12 mouse cellular contexts compared by ENCODE assay signal in genomic region chr11:43989911-43990430, GRCm38 (mm10).
DNase-seq lines count a peak whose midpoint lies in the region.
"Had no signal": no experiment of that assay in that cellular context is flagged by ENCODE, and none has a peak within 500 bp of the region (broad histone marks: within the 10 kb centered on the region; RNA-seq: fewer than 3 reads in every experiment).

No protein-coding gene starts in this region.

- peak; percentile 15 to 19 for DNase-seq in heart, postnatal 10 days
- no peak for DNase-seq in heart, adult 8-10 months (ENCODE audit: low spot score)
- DNase-seq in ovary, adult 18-20 months (ENCODE audit: low spot score): peak; percentile 33
- DNase-seq in ovary, postnatal 14 days (ENCODE audit: low spot score): no peak
- peak; percentile 72 for DNase-seq in adrenal gland, adult 2 months
- peak; percentile 33 for DNase-seq in adrenal gland, postnatal 25 days
- no peak for DNase-seq in embryo, embryonic 10 days (ENCODE audit: low spot score)
- DNase-seq: cerebellum, adult 9-10 months; gastrocnemius, postnatal 25 days; heart, postnatal 4 days; liver, postnatal 0 days; lung, postnatal 10 days had no signal

- intact Hi-C loops in heart, postnatal 10 days (cut with DNase I): no loop called here

Comparison
In these comparisons a context has a peak if more than half of its experiments do, and no peak if none do; other contexts are left out.
1. DNase-seq: peak in heart, postnatal 10 days (2 of 2), ovary, adult 18-20 months (single experiment), adrenal gland, adult 2 months (single experiment) and adrenal gland, postnatal 25 days (single experiment); none in heart, adult 8-10 months (single experiment), ovary, postnatal 14 days (single experiment) and embryo, embryonic 10 days (single experiment).